Mouse (Mus musculus): ENCODE measurements around the gene Adk.

Adk gene

DNA sequence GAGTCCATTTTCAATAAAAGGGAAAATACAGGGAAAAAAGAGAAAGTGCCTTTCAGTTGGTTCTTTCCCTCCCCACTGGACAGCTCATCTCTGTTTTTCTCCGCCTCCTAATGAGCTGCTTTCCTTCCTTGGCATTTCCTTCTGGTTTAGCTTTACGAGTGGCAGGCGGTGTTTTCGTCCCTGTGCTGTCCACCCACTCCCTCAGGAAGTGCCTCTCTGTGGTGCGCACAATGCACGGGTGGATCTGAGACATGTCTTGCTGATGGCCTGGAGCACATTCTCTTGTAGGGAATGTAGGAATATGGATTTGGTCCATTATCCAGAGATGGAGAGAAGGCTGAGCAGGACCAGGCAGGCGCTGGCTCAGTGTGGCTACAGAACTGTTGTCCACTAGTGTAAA is 47.0 kb downstream of the Adk start:
- in situ Hi-C loops (cut with MboI, MseI) = no loop called here

GRCm38 (mm10) chr14:21100876-21101275 is 48.5 kb downstream of the Adk start:
- in situ Hi-C loops (cut with MboI, MseI) = loop anchor here (5.0 kb wide), 1 partner anchor 44 kb away; no protein-coding TSS in a partner anchor

DNA sequence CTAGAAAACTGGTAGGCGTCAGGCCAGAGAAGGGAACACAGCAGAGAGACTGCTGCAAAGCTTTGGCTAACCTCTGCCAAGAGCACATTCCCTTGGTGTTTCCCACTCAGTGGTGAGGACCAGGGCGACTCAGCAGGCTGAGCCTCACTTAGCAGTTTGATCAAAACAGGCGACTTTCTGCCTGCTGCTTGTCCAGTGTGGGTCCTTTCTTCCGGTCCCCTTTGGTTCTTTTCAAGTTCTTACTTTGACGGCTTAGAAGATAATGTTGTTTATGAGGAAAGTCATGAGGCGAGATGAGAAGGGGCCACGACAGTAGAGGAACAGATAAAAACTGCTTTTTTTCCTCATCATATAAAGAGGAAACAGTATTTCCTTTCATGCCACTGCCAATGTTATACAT is 49.2 kb downstream of the Adk start:
- in situ Hi-C loops (cut with MboI, MseI) = loop anchor here (5.0 kb wide), 1 partner anchor 44 kb away; no protein-coding TSS in a partner anchor

DNA sequence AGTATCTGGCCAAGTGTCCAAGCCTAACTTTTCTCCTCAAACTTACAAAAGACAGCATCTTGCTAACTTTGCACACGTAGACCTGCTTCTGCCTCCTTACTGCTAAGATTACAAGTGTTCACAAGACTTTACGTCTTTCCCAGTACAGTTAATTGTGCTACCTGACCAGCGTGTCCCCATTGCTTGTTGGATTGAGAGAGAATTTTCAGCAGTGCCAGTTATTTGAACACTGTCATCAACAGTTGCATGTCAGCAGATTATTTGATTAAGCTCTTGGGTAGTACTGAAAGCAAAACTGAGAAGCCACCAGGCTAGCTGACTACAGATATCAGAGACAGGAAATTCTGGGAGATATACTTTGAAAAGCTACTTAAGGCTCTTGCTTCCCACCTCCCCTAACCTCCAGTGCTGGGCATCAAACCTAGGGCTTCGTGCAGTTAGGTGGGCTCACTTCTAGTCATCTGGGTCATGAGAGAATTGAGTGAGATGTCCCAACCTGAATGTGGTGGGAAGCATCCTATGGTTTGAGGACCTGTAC is 50.4 kb downstream of the Adk start:
- in situ Hi-C loops (cut with MboI, MseI) = loop anchor here (5.0 kb wide), 1 partner anchor 45 kb away; no protein-coding TSS in a partner anchor

GRCm38 (mm10) chr14:21105049-21105448 is 52.7 kb downstream of the Adk start:
- in situ Hi-C loops (cut with MboI, MseI) = no loop called here

GRCm38 (mm10) chr14:21106582-21106981 is 54.2 kb downstream of the Adk start:
- in situ Hi-C loops (cut with MboI, MseI) = no loop called here

DNA sequence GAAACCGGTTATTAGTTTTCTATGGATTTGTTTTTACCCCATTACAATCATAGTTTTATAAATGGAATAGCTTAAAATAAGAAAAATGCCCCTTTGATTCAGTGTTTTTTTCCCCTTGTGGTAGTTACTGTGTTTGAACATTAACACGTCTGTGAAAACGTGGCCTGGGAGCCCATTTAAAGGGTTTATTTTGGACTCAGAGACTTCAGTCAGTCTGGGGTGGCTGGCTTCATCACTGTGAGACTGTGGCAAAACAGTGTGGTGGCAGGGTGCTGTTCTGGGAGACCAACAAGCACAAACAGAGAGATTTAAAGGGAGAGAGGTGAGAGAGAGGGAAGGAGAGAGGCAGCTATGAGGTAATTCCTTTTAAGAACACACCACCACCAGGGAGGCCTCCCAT is 55.2 kb downstream of the Adk start:
- in situ Hi-C loops (cut with MboI, MseI) = no loop called here

GRCm38 (mm10) chr14:21110492-21110891 is 58.1 kb downstream of the Adk start:
- in situ Hi-C loops (cut with MboI, MseI) = loop anchor here (10.0 kb wide), 1 partner anchor 186 kb away; the partner anchor contains the start of gene Vcl

- in situ Hi-C loops (cut with MboI, MseI) = loop anchor here (10.0 kb wide), 1 partner anchor 187 kb away; the partner anchor contains the start of gene Vcl
Measured at GRCm38 (mm10) chr14:21111500-21111899, 59.1 kb downstream of the Adk start.

DNA sequence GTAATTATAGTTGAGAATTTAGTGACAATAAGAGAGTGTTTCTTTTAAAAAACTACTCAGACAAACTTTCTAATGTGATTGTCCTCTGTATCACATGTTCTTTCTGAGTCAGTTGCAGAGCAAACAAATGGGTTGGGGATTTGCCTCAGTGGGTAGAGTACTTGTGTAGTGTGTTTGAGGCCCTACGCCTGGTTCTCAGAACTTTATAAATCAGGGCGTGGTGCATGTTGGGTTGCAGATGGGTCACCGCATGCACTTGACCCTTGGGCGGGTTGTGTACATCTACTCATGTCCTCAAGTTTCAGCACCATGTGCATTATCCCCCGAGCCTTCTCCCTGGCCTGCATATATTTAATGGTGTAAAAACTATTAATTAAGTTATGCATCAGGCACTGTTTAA is 59.8 kb downstream of the Adk start:
- in situ Hi-C loops (cut with MboI, MseI) = loop anchor here (10.0 kb wide), 1 partner anchor 187 kb away; the partner anchor contains the start of gene Vcl

GRCm38 (mm10) chr14:21112742-21113141 is 60.4 kb downstream of the Adk start:
- in situ Hi-C loops (cut with MboI, MseI) = loop anchor here (10.0 kb wide), 1 partner anchor 188 kb away; the partner anchor contains the start of gene Vcl

DNA sequence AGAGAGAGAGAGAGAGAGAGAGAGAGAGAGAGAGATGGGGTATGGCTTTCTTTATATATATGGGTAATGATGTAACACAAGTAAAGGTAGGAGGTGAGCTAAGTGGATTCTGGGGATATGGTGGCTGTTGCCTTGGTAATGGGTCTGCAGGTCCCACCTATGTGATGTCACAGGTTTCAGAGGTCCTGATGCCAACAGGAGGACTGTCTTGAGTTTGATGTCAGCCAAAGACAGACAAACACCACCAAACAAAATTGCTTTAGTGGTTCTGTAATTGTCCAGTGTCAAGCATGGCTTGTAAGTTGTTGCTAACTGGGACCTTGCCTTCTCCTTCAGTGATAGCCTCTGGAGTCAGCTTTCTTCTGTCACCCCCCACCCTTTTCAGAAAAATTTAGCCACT is 62.0 kb downstream of the Adk start:
- in situ Hi-C loops (cut with MboI, MseI) = loop anchor here (10.0 kb wide), 1 partner anchor 190 kb away; the partner anchor contains the start of gene Vcl

DNA sequence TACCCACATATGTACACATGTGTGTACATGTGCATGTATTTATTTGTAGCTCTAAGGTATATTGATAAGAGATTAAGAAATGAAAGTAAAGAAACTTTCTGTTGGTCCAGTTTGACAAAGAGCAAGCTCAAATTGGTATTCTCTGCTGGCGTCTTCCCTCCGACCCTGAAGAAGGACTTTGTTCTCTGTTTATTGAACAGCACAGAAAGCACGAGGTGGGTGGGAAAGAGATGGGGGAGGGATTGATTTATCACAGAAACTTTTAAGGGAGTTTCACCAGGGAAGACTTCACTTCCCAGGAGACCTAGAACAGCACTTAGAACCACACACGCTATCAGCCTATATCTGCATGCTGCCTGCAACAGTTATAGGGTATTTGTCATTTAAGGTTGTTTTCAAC is 62.9 kb downstream of the Adk start:
- in situ Hi-C loops (cut with MboI, MseI) = loop anchor here (10.0 kb wide), 1 partner anchor 191 kb away; the partner anchor contains the start of gene Vcl

GRCm38 (mm10) chr14:21115888-21116460 is 63.6 kb downstream of the Adk start:
- in situ Hi-C loops (cut with MboI, MseI) = loop anchor here (10.0 kb wide), 1 partner anchor 191 kb away; the partner anchor contains the start of gene Vcl

DNA sequence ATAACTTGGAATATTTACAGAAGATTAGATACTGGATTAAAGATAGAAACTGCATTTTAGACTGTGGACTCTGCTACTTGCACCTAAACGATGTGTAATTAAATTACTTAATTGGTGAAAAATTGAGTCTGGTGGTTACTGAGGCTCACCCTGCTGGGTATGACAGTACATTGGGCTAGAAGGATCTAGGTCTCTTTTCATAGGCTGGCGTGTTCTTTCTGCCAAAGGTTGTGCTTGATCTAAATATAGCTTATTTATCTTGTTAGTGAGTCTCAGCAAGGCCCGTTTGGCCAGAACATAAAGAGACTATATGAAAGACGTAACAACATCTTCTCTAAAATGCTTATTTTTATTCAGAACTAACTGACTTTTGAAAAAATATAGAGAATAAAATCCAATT is 65.7 kb downstream of the Adk start:
- in situ Hi-C loops (cut with MboI, MseI) = loop anchor here (10.0 kb wide), 1 partner anchor 193 kb away; the partner anchor contains the start of gene Vcl

DNA sequence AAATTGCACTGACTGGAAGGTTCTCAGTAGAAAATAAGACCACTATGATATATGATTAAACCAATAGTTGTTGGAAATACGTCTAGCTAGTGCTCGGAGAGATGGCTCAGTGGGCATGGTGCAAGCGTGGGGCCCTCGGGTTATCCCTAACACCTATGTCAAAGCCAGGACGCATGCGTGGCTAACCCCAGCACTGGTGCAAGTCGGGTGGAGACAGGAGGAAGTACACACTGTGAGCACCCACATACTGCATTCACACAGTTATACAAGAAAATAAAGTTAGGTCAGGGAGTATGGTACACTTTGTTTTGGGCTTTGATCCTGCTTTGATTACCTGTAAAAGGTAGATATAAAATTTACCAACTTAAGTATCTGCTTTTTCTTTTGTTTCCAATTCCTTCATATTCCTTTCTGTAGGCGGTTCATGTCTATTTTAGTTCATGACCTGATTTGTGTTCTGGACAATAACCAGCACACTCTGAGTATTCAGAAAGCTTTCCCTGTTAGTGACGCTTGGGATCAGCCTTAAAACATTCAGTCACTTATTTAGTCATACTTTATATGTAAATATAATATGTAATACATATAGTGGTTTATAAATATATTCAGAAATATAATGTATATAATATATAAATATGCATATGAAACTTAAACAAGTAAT is 67.4 kb downstream of the Adk start:
- in situ Hi-C loops (cut with MboI, MseI) = loop anchor here (10.0 kb wide), 1 partner anchor 195 kb away; the partner anchor contains the start of gene Vcl

- in situ Hi-C loops (cut with MboI, MseI) = no loop called here
Measured at GRCm38 (mm10) chr14:21120473-21120872, 68.1 kb downstream of the Adk start.

GRCm38 (mm10) chr14:21127215-21127614 is 74.8 kb downstream of the Adk start:
- in situ Hi-C loops (cut with MboI, MseI) = loop anchor here (25.0 kb wide), 1 partner anchor 535 kb away; no protein-coding TSS in a partner anchor

DNA sequence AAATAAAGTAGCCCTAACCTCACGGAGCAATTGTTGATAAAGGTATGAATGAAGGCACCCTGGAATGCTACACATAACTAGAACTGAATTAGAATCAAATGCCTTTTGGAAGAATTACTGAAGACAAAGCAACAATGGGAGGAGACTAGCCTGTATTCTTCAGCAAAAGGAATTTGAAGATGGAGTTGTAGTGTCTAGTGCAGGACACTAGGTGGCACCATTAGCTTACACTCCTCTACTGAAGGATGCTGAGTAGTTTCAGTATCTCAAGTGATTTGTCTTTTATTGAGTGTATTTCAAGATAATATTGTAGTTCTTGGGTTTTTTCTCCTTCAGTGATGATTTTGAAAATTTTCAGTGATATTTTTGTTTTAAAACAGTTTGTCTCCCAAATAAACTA is 84.5 kb downstream of the Adk start:
- in situ Hi-C loops (cut with MboI, MseI) = loop anchor here (25.0 kb wide), 1 partner anchor 525 kb away; no protein-coding TSS in a partner anchor

GRCm38 (mm10) chr14:21142603-21143002 is 90.2 kb downstream of the Adk start:
- in situ Hi-C loops (cut with MboI, MseI) = loop anchor here (10.0 to 25.0 kb wide), 2 partner anchors 520 to 712 kb away; no protein-coding TSS in a partner anchor

DNA sequence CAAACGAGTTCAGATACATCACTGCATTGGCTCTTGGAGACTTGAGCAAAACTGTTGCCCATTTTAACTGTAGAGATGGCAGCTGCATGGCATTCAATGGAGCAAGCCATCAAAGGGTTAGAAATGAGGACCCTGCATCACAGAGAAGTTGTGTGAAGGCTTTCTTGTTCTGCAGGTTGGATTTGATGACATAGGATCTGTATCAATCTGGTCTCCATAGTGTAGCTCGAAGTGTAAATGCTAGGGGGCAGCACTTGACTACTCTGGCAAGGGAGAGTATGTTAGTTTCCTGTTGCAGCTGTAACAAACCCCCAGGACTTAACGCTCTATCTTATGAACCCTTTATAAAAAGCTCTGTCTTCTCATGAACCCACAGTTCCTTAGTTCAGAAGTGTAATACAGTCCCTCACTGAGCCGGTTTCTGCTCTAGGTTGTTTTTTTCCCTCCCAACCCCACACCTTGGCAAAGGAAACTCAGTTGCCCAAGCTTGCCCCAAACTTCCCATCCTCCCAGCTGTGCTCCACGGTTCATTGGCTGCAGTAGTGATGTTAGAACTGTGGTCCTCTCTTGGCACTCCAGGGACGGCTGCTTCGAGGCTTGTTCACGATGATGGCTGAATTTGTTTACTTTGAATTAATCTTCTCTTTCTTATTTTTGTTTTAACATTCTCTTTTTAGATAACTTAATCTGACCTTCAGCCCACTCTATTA is 91.2 kb downstream of the Adk start:
- in situ Hi-C loops (cut with MboI, MseI) = loop anchor here (10.0 to 25.0 kb wide), 2 partner anchors 519 to 711 kb away; no protein-coding TSS in a partner anchor

Measured in T-helper 2 cell (primary cell).